Mouse (Mus musculus) hindbrain, embryonic 12.5 days (tissue): Measurements from ENCODE around the gene Zfp771. TPM values are rescaled to one million over a fixed set of nuclear protein-coding genes. Genes with fewer than 3 reads are reported as not detected.
A peak's percentile ranks its signal among the peaks of the same experiment; 100 is the strongest.

Experiments
- ATAC-seq: fragments of 200-750 bp; cut with Nextera tagmentation; 2 replicates; pipeline ENCODE4 v1.8.0; 2017; ENCODE audit warnings: moderate TSS enrichment; ENCODE audit not compliant: low FRiP score
- H3K27ac ChIP-seq: fragments of 300-500 bp; sonication (generic); 2 replicates; pipeline ENCODE4 v1.5.1; 2016; ENCODE audit warnings: mild to moderate bottlenecking
- H3K27me3 ChIP-seq: fragments of 300-500 bp; sonication (generic); 2 replicates; pipeline ENCODE4 v1.6.1; 2016; ENCODE audit warnings: mild to moderate bottlenecking
- H3K36me3 ChIP-seq: fragments of 300-500 bp; sonication (generic); 2 replicates; pipeline ENCODE4 v1.6.1; 2016; ENCODE audit warnings: mild to moderate bottlenecking
- H3K4me1 ChIP-seq: fragments of 300-500 bp; sonication (generic); 2 replicates; pipeline ENCODE4 v1.6.1; 2016
- H3K4me2 ChIP-seq: fragments of 300-500 bp; sonication (generic); replicated peaks from 2 replicates; pipeline ENCODE4 v1.6.1; 2016; ENCODE audit warnings: mild to moderate bottlenecking
- H3K4me3 ChIP-seq: fragments of 300-500 bp; sonication (generic); 2 replicates; pipeline ENCODE4 v1.5.1; 2016; ENCODE audit warnings: mild to moderate bottlenecking
- H3K9ac ChIP-seq: fragments of 300-500 bp; sonication (generic); 2 replicates; pipeline ENCODE4 v1.6.1; 2016; ENCODE audit warnings: mild to moderate bottlenecking, moderate library complexity
- H3K9me3 ChIP-seq: fragments of 300-500 bp; sonication (generic); replicated peaks from 2 replicates; pipeline ENCODE4 v1.6.1; 2016; ENCODE audit warnings: mild to moderate bottlenecking
- WGBS: fragments of 180-500 bp; shearing (Covaris S2); methylation state at CpG from one replicate; pipeline ENCODE4 v1.1.7; 2016; 5-methylcytosine and 5-hydroxymethylcytosine counted together
- polyA plus RNA-seq: library from polyadenylated mRNA; unstranded; fragments of >200 nt; fragmentation: Nextera tagmentation; extraction: Ambion mirVana; gene quantifications from 2 replicates; pipeline ENCODE4 v1.2.1, GENCODE M21; 2016

Zfp771 gene
- polyA plus RNA-seq, 1 experiment from 2014 or later = 62.8 TPM

DNA sequence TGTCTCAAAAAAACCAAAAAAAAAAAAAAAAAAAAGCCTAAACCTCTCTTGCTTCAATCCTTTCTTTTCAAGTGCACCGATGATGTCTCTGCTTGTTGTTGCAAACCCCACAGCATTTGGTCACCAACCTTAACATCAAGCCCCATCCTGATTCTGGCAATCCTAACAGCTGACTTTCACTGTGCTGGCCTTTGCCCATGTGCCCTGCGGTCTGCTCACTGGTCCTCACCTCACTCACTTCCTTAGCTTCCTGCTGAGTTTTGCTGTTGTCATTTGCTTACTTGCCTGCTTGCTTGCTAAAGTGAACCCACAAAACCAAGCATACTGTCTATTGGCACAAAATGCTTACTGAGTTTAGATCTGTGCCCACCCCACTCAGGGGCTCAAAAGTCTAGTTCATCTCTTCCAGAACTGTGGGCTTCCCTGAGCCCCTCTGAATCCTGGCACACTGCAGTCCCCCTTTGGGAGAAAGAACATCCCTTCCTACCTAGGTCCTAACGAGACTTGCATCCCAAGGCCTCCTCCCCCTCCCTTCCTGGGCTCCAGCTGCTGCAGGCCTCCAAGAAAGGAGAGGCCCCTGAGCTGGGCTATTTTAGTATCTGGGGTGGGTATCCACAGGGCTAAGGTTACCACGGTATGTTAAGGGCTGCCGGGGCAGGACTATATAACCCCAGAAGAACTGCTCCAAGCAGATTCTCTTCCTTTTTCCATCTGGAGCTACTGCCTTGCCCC, 32.9 kb upstream of the Zfp771 start:
- Histone ChIP-seq H3K36me3 (no peaks in the 10 kb centered on the region), H3K4me1 (peaks cover 22% of the 10 kb centered on the region), H3K4me2 (no peak overlapping the region), H3K4me3 (no peak overlapping the region), H3K27me3 (peaks cover 19% of the 10 kb centered on the region), H3K9me3 (no peaks in the 10 kb centered on the region), H3K27ac (no peak overlapping the region), H3K9ac (no peak overlapping the region)
- no peak for ATAC-seq
- WGBS = 71% methylated on average over 5 of the region's 5 CpGs

GRCm38 (mm10) chr7:127212432-127213250, 31.4 kb upstream of the Zfp771 start:
- peaks cover 11% of the 10 kb centered on the region for H3K4me1 ChIP-seq
- H3K27ac ChIP-seq = no peak overlapping the region
- no peaks in the 10 kb centered on the region for H3K36me3 ChIP-seq
- H3K9me3 ChIP-seq = no peaks in the 10 kb centered on the region
- ATAC-seq = no peak
- H3K27me3 ChIP-seq = peaks cover 19% of the 10 kb centered on the region
- no peak overlapping the region for H3K4me2 ChIP-seq
- no peak overlapping the region for H3K9ac ChIP-seq
- no peak overlapping the region for H3K4me3 ChIP-seq
- WGBS = 92% methylated on average over 12 of the region's 12 CpGs

GRCm38 (mm10) chr7:127213485-127213884, 30.6 kb upstream of the Zfp771 start:
- peaks cover 19% of the 10 kb centered on the region for H3K27me3 ChIP-seq
- no peak overlapping the region for H3K27ac ChIP-seq
- H3K4me1 ChIP-seq = peaks cover 11% of the 10 kb centered on the region
- no peaks in the 10 kb centered on the region for H3K9me3 ChIP-seq
- no peak overlapping the region for H3K4me2 ChIP-seq
- H3K9ac ChIP-seq = no peak overlapping the region
- 40% methylated on average over 7 of the region's 7 CpGs for WGBS
- no peak for ATAC-seq
- no peak overlapping the region for H3K4me3 ChIP-seq
- no peaks in the 10 kb centered on the region for H3K36me3 ChIP-seq

GRCm38 (mm10) chr7:127213930-127214329, 30.1 kb upstream of the Zfp771 start:
- ATAC-seq = no peak
- peaks cover 19% of the 10 kb centered on the region for H3K27me3 ChIP-seq
- WGBS = 56% methylated on average over 12 of the region's 12 CpGs
- peaks cover 11% of the 10 kb centered on the region for H3K4me1 ChIP-seq
- peak overlapping the region; percentile 47; the same call in 1 of the 2 replicates for H3K4me2 ChIP-seq
- H3K36me3 ChIP-seq = no peaks in the 10 kb centered on the region
- H3K9me3 ChIP-seq = no peaks in the 10 kb centered on the region
- no peak overlapping the region for H3K4me3 ChIP-seq
- H3K9ac ChIP-seq = no peak overlapping the region
- no peak overlapping the region for H3K27ac ChIP-seq

DNA sequence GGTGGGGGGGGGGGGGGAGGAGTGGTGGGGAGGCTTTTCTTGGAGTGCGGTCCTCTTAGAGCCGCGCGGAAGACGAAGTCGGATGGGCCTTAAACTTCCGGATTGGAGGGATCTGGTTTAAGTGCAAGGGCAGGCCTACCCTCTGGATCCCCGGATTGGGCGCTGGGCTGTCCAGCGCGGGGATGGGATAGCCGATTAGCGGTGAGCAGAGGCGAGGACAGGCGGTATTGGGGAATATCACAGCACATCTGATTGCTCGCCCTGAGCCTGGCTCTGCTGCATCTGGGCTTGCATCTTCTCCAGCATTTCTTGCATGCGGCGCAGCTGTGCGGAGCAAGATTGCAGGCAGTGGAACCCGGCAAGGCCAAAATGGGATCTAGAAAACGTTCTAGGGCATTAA, 29.6 kb upstream of the Zfp771 start:
- H3K4me2 ChIP-seq = peak overlapping the region; percentile 47
- WGBS = 31% methylated on average over 21 of the region's 21 CpGs
- H3K9ac ChIP-seq = 0 out of 2 replicates have a peak overlapping the region, but pooled peaks have one; percentile 23
- no peak overlapping the region for H3K4me3 ChIP-seq
- peaks cover 19% of the 10 kb centered on the region for H3K27me3 ChIP-seq
- H3K4me1 ChIP-seq = peaks cover 6% of the 10 kb centered on the region
- no peak overlapping the region for H3K27ac ChIP-seq
- H3K9me3 ChIP-seq = no peaks in the 10 kb centered on the region
- H3K36me3 ChIP-seq = no peaks in the 10 kb centered on the region
- no peak for ATAC-seq

- Histone ChIP-seq H3K9ac (peak overlapping the region; percentile 50), H3K36me3 (no peaks in the 10 kb centered on the region; the same call in 1 of the 2 replicates), H3K27ac (no peak overlapping the region), H3K4me2 (peak overlapping the region; percentile 47), H3K4me3 (peak overlapping the region; percentile 25), H3K9me3 (no peaks in the 10 kb centered on the region), H3K4me1 (0 out of 2 replicates have a peak, but pooled peaks cover 4% of the 10 kb centered on the region), H3K27me3 (peaks cover 19% of the 10 kb centered on the region)
- ATAC-seq = no peak
- 25% methylated on average over 33 of the region's 33 CpGs for WGBS
These were observed 28.8 kb upstream of the Zfp771 start for GRCm38 (mm10) chr7:127214981-127215871.

GRCm38 (mm10) chr7:127216307-127216706, 27.8 kb upstream of the Zfp771 start:
- Histone ChIP-seq H3K9me3 (no peaks in the 10 kb centered on the region), H3K4me2 (no peak overlapping the region), H3K4me3 (no peak overlapping the region), H3K4me1 (0 out of 2 replicates have a peak, but pooled peaks cover 4% of the 10 kb centered on the region), H3K27me3 (peaks cover 19% of the 10 kb centered on the region), H3K36me3 (no peaks in the 10 kb centered on the region; the same call in 1 of the 2 replicates), H3K9ac (no peak overlapping the region), H3K27ac (no peak overlapping the region)
- no peak for ATAC-seq
- WGBS = 84% methylated on average over 5 of the region's 5 CpGs

DNA sequence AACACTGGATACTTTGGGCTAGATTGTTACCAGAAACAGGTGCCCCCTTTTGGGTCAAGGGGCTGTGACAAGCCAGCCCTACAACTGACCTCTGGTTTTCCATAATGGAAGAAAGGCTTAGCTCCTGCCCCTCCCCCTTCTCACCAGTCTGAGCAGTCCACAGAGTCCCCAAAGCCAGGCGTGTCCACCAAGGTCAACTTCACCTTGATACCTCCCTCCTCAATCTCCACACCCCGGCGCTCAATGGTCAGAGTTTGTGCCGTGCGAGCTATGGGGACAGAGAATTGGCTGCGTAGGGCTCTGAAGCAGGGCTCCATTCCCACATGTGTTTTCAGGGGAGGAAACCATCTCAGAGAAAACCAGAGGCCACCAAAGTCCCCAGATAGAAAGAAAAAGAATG, 26.6 kb upstream of the Zfp771 start:
- Histone ChIP-seq H3K27ac (no peak overlapping the region), H3K4me3 (no peak overlapping the region), H3K9me3 (no peaks in the 10 kb centered on the region), H3K4me2 (no peak overlapping the region), H3K36me3 (no peaks in the 10 kb centered on the region; the same call in 1 of the 2 replicates), H3K4me1 (0 out of 2 replicates have a peak, but pooled peaks cover 4% of the 10 kb centered on the region), H3K9ac (no peak overlapping the region), H3K27me3 (peaks cover 19% of the 10 kb centered on the region)
- no peak for ATAC-seq
- WGBS = 91% methylated on average over 6 of the region's 6 CpGs

DNA sequence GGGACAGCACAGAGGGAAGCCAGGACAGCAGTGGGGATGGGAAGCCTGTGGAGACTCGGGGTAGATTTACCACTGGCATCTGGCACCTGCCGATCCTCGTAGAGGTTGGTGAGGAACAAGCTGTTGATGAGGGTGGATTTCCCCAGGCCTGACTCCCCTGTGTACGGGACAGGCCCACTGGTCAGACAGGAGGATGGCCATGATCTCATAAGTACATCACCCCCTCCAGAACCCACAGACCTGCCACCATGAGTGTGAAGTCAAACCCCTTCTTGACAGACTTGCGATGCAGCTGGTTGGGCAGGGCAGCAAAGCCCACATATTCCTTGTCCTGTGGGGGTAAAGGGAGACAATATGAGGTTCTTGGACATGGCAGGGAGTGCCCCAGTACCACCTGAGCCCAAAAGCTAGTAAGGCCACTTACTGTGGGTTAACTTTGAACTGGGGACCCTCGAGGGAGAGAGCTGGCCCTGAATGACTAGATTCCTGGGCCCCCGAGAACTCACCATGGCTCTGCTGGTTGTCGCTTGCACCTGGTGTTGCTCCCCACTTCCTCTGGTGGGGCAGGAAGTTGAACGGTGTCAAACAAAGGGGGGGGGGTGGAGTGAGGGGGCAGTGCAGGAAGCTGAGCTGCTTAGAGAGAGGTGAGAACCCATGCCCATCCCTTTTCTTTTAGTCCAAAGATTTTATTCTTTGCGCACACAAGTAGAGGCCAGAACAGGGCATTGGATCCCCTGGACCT, 26.0 kb upstream of the Zfp771 start:
- WGBS = 81% methylated on average over 10 of the region's 10 CpGs
- H3K4me1 ChIP-seq = 0 out of 2 replicates have a peak, but pooled peaks cover 4% of the 10 kb centered on the region
- H3K27ac ChIP-seq = no peak overlapping the region
- no peak overlapping the region for H3K4me2 ChIP-seq
- H3K9me3 ChIP-seq = no peaks in the 10 kb centered on the region
- peaks cover 19% of the 10 kb centered on the region for H3K27me3 ChIP-seq
- H3K36me3 ChIP-seq = no peaks in the 10 kb centered on the region; the same call in 1 of the 2 replicates
- no peak overlapping the region for H3K9ac ChIP-seq
- no peak for ATAC-seq
- no peak overlapping the region for H3K4me3 ChIP-seq

GRCm38 (mm10) chr7:127218670-127219069, 25.4 kb upstream of the Zfp771 start:
- Histone ChIP-seq H3K4me1 (0 out of 2 replicates have a peak, but pooled peaks cover 4% of the 10 kb centered on the region), H3K9ac (no peak overlapping the region), H3K36me3 (no peaks in the 10 kb centered on the region; the same call in 1 of the 2 replicates), H3K4me3 (no peak overlapping the region), H3K4me2 (no peak overlapping the region), H3K27me3 (peaks cover 16% of the 10 kb centered on the region), H3K9me3 (no peaks in the 10 kb centered on the region), H3K27ac (no peak overlapping the region)
- WGBS = 98% methylated on average over 4 of the region's 4 CpGs
- no peak for ATAC-seq

DNA sequence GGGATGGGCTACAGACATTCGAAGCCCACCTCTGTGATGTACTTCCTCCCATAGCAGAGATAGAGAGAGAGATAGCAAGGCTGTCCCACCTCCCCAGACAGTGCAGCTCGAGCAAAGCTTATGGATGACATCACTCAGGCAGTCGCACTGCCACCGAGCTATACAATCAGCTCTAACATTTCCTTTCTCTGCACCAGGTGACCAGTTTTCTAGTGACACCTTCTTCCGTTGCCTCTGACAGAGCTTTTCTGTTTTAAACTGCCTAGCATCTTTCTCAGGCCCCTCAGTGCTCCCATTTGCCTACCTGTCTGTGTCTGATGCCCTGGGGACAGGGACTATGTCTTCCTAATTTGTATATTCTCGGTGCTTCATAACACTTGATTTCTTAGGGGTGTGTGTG, 23.6 kb upstream of the Zfp771 start:
- no peak overlapping the region for H3K4me3 ChIP-seq
- WGBS = 84% methylated on average over 6 of the region's 6 CpGs
- ATAC-seq = no peak
- no peak overlapping the region for H3K4me2 ChIP-seq
- no peak overlapping the region for H3K9ac ChIP-seq
- no peaks in the 10 kb centered on the region for H3K4me1 ChIP-seq
- H3K27me3 ChIP-seq = no peaks in the 10 kb centered on the region
- H3K27ac ChIP-seq = no peak overlapping the region
- no peaks in the 10 kb centered on the region; the same call in 1 of the 2 replicates for H3K36me3 ChIP-seq
- no peaks in the 10 kb centered on the region for H3K9me3 ChIP-seq
